Mouse (Mus musculus): ENCODE measurements around the gene Gimap7. TPM values are rescaled to one million over a fixed set of nuclear protein-coding genes. Genes with fewer than 3 reads are reported as not detected.

Gimap7 gene
- polyA plus RNA-seq, 1 experiment from 2014 or later = not detected

- H3K27me3 ChIP-seq (ENCODE audit: control insufficient read depth, insufficient read depth, low read depth, low read length) = no peaks in the 10 kb centered on the region
- no peak overlapping the region for H3K4me2 ChIP-seq (ENCODE audit: low read depth, low read length)
- H3K9me3 ChIP-seq (ENCODE audit: control insufficient read depth, low read length) = no peaks in the 10 kb centered on the region; the same call in 1 of the 2 replicates
- ATAC-seq (ENCODE audit: low read depth) = peak; percentile 89
- H3K27ac ChIP-seq (ENCODE audit: low read length) = peak overlapping the region; percentile 88
- 34% methylated on average over 5 of the region's 5 CpGs for WGBS
- H3K4me3 ChIP-seq (ENCODE audit: low read length) = no peak overlapping the region
- no peaks in the 10 kb centered on the region for H3K4me1 ChIP-seq (replicated peaks; ENCODE audit: control insufficient read depth, insufficient read depth, low read length)
- no peaks in the 10 kb centered on the region for H3K36me3 ChIP-seq (ENCODE audit: control insufficient read depth, insufficient read depth, low read length)
- no peak overlapping the region for H3K9ac ChIP-seq (ENCODE audit: low read length)
These were observed 18.0 kb upstream of the Gimap7 start for GRCm38 (mm10) chr6:48700251-48701075.

- H3K9me3 ChIP-seq (ENCODE audit: control insufficient read depth, low read length) = no peaks in the 10 kb centered on the region
- H3K4me2 ChIP-seq (ENCODE audit: low read depth, low read length) = no peak overlapping the region
- peak overlapping the region; percentile 31 for H3K27ac ChIP-seq (ENCODE audit: low read length)
- ATAC-seq (ENCODE audit: low read depth) = no peak
- no peak overlapping the region for H3K9ac ChIP-seq (ENCODE audit: low read length)
- H3K36me3 ChIP-seq (ENCODE audit: control insufficient read depth, insufficient read depth, low read length) = no peaks in the 10 kb centered on the region
- H3K27me3 ChIP-seq (ENCODE audit: control insufficient read depth, insufficient read depth, low read depth, low read length) = no peaks in the 10 kb centered on the region
- H3K4me1 ChIP-seq (replicated peaks; ENCODE audit: control insufficient read depth, insufficient read depth, low read length) = no peaks in the 10 kb centered on the region
- 86% methylated on average over 7 of the region's 7 CpGs for WGBS
- H3K4me3 ChIP-seq (ENCODE audit: low read length) = no peak overlapping the region
These were observed 16.3 kb upstream of the Gimap7 start for GRCm38 (mm10) chr6:48702146-48702545.

GRCm38 (mm10) chr6:48702601-48703000, 15.8 kb upstream of the Gimap7 start:
- ATAC-seq (ENCODE audit: low read depth) = no peak
- no peaks in the 10 kb centered on the region for H3K9me3 ChIP-seq (ENCODE audit: control insufficient read depth, low read length)
- no peak overlapping the region for H3K4me3 ChIP-seq (ENCODE audit: low read length)
- H3K27me3 ChIP-seq (ENCODE audit: control insufficient read depth, insufficient read depth, low read depth, low read length) = no peaks in the 10 kb centered on the region
- no peaks in the 10 kb centered on the region for H3K4me1 ChIP-seq (replicated peaks; ENCODE audit: control insufficient read depth, insufficient read depth, low read length)
- no peaks in the 10 kb centered on the region for H3K36me3 ChIP-seq (ENCODE audit: control insufficient read depth, insufficient read depth, low read length)
- H3K9ac ChIP-seq (ENCODE audit: low read length) = no peak overlapping the region
- 69% methylated on average over 5 of the region's 5 CpGs for WGBS
- no peak overlapping the region; the same call in 1 of the 2 replicates for H3K27ac ChIP-seq (ENCODE audit: low read length)
- no peak overlapping the region for H3K4me2 ChIP-seq (ENCODE audit: low read depth, low read length)

- no peak for ATAC-seq (ENCODE audit: low read depth)
- no peak overlapping the region for H3K4me2 ChIP-seq (ENCODE audit: low read depth, low read length)
- no peaks in the 10 kb centered on the region for H3K9me3 ChIP-seq (ENCODE audit: control insufficient read depth, low read length)
- H3K27me3 ChIP-seq (ENCODE audit: control insufficient read depth, insufficient read depth, low read depth, low read length) = no peaks in the 10 kb centered on the region
- no peaks in the 10 kb centered on the region for H3K36me3 ChIP-seq (ENCODE audit: control insufficient read depth, insufficient read depth, low read length)
- H3K9ac ChIP-seq (ENCODE audit: low read length) = no peak overlapping the region
- H3K4me3 ChIP-seq (ENCODE audit: low read length) = no peak overlapping the region
- no peaks in the 10 kb centered on the region for H3K4me1 ChIP-seq (replicated peaks; ENCODE audit: control insufficient read depth, insufficient read depth, low read length)
- H3K27ac ChIP-seq (ENCODE audit: low read length) = no peak overlapping the region
These were observed 14.3 kb upstream of the Gimap7 start for GRCm38 (mm10) chr6:48704146-48704545.

- no peaks in the 10 kb centered on the region for H3K4me1 ChIP-seq (replicated peaks; ENCODE audit: control insufficient read depth, insufficient read depth, low read length)
- no peaks in the 10 kb centered on the region for H3K36me3 ChIP-seq (ENCODE audit: control insufficient read depth, insufficient read depth, low read length)
- peak overlapping the region; percentile 22; the same call in 1 of the 2 replicates for H3K4me3 ChIP-seq (ENCODE audit: low read length)
- H3K27ac ChIP-seq (ENCODE audit: low read length) = peak overlapping the region; percentile 22; the same call in 1 of the 2 replicates
- ATAC-seq (ENCODE audit: low read depth) = no peak
- H3K9ac ChIP-seq (ENCODE audit: low read length) = peak overlapping the region; percentile 43
- H3K27me3 ChIP-seq (ENCODE audit: control insufficient read depth, insufficient read depth, low read depth, low read length) = no peaks in the 10 kb centered on the region
- no peaks in the 10 kb centered on the region for H3K9me3 ChIP-seq (ENCODE audit: control insufficient read depth, low read length)
- WGBS = 28% methylated on average over 3 of the region's 3 CpGs
- H3K4me2 ChIP-seq (ENCODE audit: low read depth, low read length) = peak overlapping the region; percentile 24
These were observed 12.3 kb upstream of the Gimap7 start for GRCm38 (mm10) chr6:48706130-48706529.

- no peak for ATAC-seq (ENCODE audit: low read depth)
- Histone ChIP-seq H3K27ac (ENCODE audit: low read length) (no peak overlapping the region), H3K27me3 (ENCODE audit: control insufficient read depth, insufficient read depth, low read depth, low read length) (no peaks in the 10 kb centered on the region), H3K36me3 (ENCODE audit: control insufficient read depth, insufficient read depth, low read length) (no peaks in the 10 kb centered on the region), H3K9me3 (ENCODE audit: control insufficient read depth, low read length) (no peaks in the 10 kb centered on the region), H3K4me3 (ENCODE audit: low read length) (no peak overlapping the region), H3K4me1 (replicated peaks; ENCODE audit: control insufficient read depth, insufficient read depth, low read length) (peaks cover 2% of the 10 kb centered on the region), H3K9ac (ENCODE audit: low read length) (no peak overlapping the region), H3K4me2 (ENCODE audit: low read depth, low read length) (no peak overlapping the region)
- WGBS = 65% methylated on average over 4 of the region's 4 CpGs
These were observed 1.9 kb downstream of the Gimap7 start for GRCm38 (mm10) chr6:48720326-48720725.

GRCm38 (mm10) chr6:48723468-48723867, 5.0 kb downstream of the Gimap7 start:
- Histone ChIP-seq H3K4me3 (ENCODE audit: low read length) (no peak overlapping the region), H3K4me1 (replicated peaks; ENCODE audit: control insufficient read depth, insufficient read depth, low read length) (peaks cover 8% of the 10 kb centered on the region), H3K36me3 (ENCODE audit: control insufficient read depth, insufficient read depth, low read length) (no peaks in the 10 kb centered on the region), H3K9ac (ENCODE audit: low read length) (no peak overlapping the region), H3K27ac (ENCODE audit: low read length) (no peak overlapping the region), H3K4me2 (ENCODE audit: low read depth, low read length) (no peak overlapping the region), H3K27me3 (ENCODE audit: control insufficient read depth, insufficient read depth, low read depth, low read length) (no peaks in the 10 kb centered on the region), H3K9me3 (ENCODE audit: control insufficient read depth, low read length) (no peaks in the 10 kb centered on the region)
- 70% methylated on average over 8 of the region's 8 CpGs for WGBS
- no peak for ATAC-seq (ENCODE audit: low read depth)

GRCm38 (mm10) chr6:48725476-48725875, 7.1 kb downstream of the Gimap7 start:
- peaks cover 8% of the 10 kb centered on the region for H3K4me1 ChIP-seq (replicated peaks; ENCODE audit: control insufficient read depth, insufficient read depth, low read length)
- H3K27me3 ChIP-seq (ENCODE audit: control insufficient read depth, insufficient read depth, low read depth, low read length) = no peaks in the 10 kb centered on the region
- H3K9me3 ChIP-seq (ENCODE audit: control insufficient read depth, low read length) = no peaks in the 10 kb centered on the region
- 6% methylated on average over 1 of the region's 1 CpGs for WGBS
- peak; percentile 90 for ATAC-seq (ENCODE audit: low read depth)
- no peaks in the 10 kb centered on the region for H3K36me3 ChIP-seq (ENCODE audit: control insufficient read depth, insufficient read depth, low read length)
- H3K4me3 ChIP-seq (ENCODE audit: low read length) = no peak overlapping the region
- no peak overlapping the region; the same call in 1 of the 2 replicates for H3K27ac ChIP-seq (ENCODE audit: low read length)
- no peak overlapping the region for H3K9ac ChIP-seq (ENCODE audit: low read length)
- H3K4me2 ChIP-seq (ENCODE audit: low read depth, low read length) = no peak overlapping the region

- no peak overlapping the region for H3K27ac ChIP-seq (ENCODE audit: low read length)
- peaks cover 8% of the 10 kb centered on the region for H3K4me1 ChIP-seq (replicated peaks; ENCODE audit: control insufficient read depth, insufficient read depth, low read length)
- WGBS = 68% methylated on average over 5 of the region's 5 CpGs
- H3K4me2 ChIP-seq (ENCODE audit: low read depth, low read length) = no peak overlapping the region
- ATAC-seq (ENCODE audit: low read depth) = no peak
- no peaks in the 10 kb centered on the region for H3K9me3 ChIP-seq (ENCODE audit: control insufficient read depth, low read length)
- H3K36me3 ChIP-seq (ENCODE audit: control insufficient read depth, insufficient read depth, low read length) = no peaks in the 10 kb centered on the region
- no peak overlapping the region for H3K4me3 ChIP-seq (ENCODE audit: low read length)
- no peaks in the 10 kb centered on the region for H3K27me3 ChIP-seq (ENCODE audit: control insufficient read depth, insufficient read depth, low read depth, low read length)
- H3K9ac ChIP-seq (ENCODE audit: low read length) = no peak overlapping the region
These were observed 9.3 kb downstream of the Gimap7 start for GRCm38 (mm10) chr6:48727761-48728160.
